Mouse (Mus musculus) bone marrow macrophage, adult 2 months (primary cell): ENCODE data around the gene Zfp541.

Experiments used
- CTCF ChIP-seq: IDR thresholded peaks from 2 replicates; pipeline ENCODE4 v1.5.1; 2012; ENCODE audit warnings: low read depth, mild to moderate bottlenecking, low read length, moderate library complexity
- POLR2A ChIP-seq: IDR thresholded peaks from 2 replicates; pipeline ENCODE4 v1.6.1; 2012; ENCODE audit warnings: mild to moderate bottlenecking, low read depth, low read length, borderline replicate concordance

GRCm38 (mm10) chr7:16102686-16103226 is 41.1 kb downstream of the Zfp541 start:
- TF ChIP-seq CTCF (no peak), POLR2A (no peak)
